Mouse (Mus musculus): ENCODE measurements around the gene Tada1. TPM values are rescaled to one million over a fixed set of nuclear protein-coding genes. Genes with fewer than 3 reads are reported as not detected.

Tada1 gene
- total RNA-seq (2014; fragmentation: Nextera tagmentation), result 40.3 and 53.8 TPM in 2 replicates
- 30.6 and 43.5 TPM in 2 replicates for total RNA-seq (2017)

DNA sequence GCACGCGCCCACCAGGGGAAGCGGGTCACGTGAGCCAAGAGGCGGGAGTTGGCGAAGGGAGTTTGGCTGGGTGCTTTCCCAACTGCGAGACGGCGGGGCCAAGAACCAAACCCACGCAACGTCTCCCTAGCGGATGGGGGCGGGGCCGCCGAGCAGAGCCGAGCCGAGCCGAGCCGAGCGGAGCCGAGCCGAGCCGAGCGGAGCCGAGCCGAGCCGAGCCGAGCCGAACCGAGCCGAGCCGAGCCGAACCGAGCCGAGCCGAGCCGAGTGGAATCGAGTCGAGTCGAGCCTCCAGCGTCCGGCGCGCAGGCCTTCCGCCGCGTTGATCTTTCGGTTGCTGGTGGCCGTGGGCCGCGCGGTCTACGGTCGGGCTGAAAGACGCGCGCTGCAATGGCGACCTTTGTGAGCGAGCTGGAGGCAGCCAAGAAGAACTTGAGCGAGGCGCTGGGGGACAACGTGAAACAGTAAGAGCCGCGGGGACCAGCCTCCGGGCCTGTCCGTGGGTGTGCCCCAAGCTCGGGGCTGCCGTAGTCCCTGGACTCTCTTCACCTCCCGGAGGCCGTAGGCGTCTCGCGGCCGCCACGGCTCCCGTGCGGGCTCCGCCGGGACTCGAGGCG lies at the start of gene Tada1:
TSS of gene Tada1 (plus strand) at position 85 of the 617 bp plus-strand sequence.
- ATAC-seq (replicated peaks; ENCODE audit: low FRiP score, low TSS enrichment, poor library complexity, severe bottlenecking), result peak; percentile 80

DNA sequence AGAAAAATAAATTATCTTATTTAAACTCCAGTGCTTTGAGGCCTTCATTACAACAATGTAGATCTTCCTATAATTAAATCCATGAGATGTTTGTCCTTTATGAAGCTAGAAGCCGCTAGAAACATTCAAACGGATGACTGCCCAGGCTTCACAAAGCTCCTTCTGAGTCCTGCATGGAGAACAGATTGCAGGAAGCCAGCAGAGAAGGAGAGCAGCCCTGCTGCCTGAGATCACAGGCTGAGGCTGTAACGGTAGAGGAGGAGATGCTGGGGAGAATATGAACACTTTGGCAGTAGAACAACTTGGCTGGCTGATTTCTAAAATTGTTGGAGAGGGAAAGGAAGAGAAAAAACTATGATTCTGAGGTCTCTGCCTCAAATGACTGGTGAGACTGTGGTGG lies 48.1 kb upstream of the Tada1 start:
- no peak for ATAC-seq (replicated peaks; ENCODE audit: low FRiP score, low TSS enrichment, poor library complexity, severe bottlenecking)

DNA sequence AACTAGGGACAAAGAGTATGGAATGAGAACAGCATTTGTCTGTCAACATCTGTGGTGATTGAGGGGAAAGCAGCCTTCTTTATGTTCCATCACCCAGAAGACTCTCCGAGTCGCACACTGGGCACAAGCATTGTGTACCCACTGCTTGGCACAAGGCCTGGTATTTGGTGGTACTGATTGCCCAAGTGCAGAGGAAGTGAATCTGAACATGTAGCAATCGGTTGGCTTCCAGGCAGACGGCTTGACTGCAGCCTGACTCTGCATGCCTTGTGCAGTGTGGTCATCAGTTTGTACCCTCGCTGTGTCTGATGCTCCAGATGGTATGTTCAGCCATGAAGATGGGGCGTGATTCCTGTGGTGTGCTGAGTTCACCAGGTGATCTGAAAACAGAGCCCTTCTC lies 39.8 kb upstream of the Tada1 start:
- ATAC-seq (replicated peaks; ENCODE audit: low FRiP score, low TSS enrichment, poor library complexity, severe bottlenecking), result no peak

DNA sequence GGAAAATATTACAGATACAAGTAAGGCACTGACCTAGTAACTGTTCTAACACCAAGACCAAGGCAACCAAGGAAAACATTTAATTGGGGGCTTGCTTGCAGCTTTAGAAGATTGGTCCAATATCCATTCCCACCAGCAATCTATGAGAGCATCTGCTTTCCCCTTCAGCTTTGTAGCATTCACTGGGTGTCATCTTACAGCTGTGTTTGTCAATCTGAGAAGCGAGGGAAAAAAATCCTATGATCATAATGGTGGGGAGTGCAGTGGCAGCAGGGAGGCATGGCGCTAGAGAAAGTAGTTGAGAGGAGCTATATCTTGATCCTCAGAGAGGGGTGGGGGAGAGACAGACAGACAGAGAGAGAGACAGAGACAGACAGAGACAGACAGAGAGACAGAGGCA lies 36.8 kb upstream of the Tada1 start:
- no peak for ATAC-seq (replicated peaks; ENCODE audit: low FRiP score, low TSS enrichment, poor library complexity, severe bottlenecking)

DNA sequence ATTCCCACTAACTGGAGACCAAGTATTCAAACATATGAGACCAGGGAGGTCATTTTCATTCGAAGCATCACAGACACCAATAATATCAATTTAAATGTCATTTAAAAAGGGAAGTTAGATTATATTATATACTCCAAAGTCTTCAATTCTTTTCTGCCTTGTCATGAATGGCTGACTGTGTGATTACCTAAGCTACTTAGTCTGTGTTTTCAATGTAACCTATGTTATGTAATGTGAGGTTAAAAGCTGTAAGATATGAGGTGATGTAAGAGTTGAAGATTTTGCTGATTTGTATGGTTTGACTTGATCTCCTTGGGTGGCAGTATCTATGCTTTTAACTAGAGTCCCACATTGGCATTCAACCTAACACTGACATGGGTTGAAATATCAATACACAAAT lies 36.4 kb upstream of the Tada1 start:
- ATAC-seq (replicated peaks; ENCODE audit: low FRiP score, low TSS enrichment, poor library complexity, severe bottlenecking), result no peak

DNA sequence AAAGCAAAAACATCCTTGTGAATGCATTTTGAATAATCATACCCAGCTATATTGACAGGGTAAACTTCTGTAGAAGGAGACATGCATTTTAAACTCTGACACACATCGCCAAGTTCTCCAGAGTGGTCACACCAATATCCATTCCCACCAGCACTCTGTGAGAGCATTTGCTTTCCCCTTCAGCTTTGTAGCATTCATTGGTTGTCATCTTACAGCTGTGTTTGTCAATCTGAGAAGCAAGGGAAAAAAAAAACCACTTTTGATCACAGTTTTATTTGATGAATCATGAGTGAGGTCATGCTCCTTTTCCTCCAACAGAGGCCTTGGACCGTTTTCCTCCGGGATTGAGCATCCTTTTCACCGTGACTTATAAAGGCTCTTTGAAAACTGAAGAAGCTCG lies 35.3 kb upstream of the Tada1 start:
- no peak for ATAC-seq (replicated peaks; ENCODE audit: low FRiP score, low TSS enrichment, poor library complexity, severe bottlenecking)

DNA sequence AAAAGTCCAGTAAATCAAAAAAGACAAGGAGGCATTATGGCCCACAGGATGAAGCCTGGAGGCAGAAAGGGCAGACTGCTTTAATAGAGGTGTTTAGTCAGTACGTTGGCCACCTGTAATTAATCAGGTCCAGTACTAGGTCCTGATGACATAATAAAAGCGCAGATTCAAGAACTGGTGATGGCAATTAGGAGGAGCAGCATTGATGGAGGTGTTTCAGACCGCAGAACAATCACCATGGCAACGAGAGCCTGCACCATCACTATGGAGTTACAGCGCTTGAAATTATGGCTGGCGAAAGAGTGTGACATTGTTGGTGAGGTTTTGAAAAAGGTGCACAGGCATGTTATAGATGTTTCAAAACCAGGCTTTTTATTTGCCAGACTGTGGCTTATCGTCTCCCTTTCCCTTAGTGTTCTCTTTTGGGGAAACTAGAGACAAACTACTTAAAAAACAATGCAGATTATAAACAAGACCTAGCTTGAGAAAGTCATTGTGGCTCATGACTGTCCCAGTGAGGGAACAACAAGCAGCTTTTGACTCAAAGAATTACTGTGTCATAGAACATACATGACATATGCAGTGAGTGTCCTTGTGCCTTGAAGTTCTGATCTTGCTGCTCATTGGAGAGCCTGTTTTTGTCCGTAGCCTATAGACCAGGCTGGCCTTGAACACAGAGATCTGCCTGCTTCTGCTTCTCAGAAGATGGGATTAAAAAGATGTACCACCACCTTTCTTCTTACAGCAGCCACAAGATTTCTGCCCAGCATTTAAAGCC lies 34.4 kb upstream of the Tada1 start:
- ATAC-seq (replicated peaks; ENCODE audit: low FRiP score, low TSS enrichment, poor library complexity, severe bottlenecking), result no peak

DNA sequence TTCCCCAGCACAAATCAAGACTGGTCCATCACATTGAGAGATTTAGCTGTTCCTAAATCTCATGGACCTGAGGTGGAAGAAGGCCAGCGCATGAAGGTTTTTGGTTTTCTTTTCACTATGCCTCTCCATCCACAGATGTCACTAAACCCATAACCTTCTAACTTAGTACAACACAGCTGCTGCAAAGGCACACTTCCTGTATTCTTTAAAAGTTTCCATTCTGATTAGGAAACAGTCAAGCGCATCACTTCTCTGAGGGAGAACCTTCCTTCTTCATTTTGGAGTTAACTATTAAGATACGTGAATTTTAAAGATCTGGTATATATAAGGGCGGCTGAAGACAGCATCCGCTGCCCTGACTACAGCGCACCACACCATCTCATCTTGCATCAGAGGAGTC lies 33.3 kb upstream of the Tada1 start:
- no peak for ATAC-seq (replicated peaks; ENCODE audit: low FRiP score, low TSS enrichment, poor library complexity, severe bottlenecking)

DNA sequence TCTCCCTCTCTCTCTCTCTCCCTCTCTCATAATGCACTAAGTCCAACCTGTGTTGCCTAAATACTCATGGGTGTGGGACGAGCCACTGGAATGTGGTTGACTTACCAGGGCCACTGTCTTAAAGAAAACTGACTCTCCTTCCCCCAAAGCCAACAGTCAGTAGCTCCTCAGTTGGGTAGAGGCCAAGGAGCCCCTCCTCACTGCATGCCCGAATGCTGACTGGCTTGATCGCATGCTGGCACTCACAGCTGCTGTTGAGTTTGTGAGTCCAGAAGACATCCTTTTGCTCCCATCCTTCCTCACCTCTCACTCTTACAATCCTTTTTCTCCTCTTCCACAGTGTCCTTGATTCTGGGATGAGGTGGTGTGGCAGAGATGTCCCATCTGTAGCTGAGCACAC lies 32.0 kb upstream of the Tada1 start:
- no peak for ATAC-seq (replicated peaks; ENCODE audit: low FRiP score, low TSS enrichment, poor library complexity, severe bottlenecking)

DNA sequence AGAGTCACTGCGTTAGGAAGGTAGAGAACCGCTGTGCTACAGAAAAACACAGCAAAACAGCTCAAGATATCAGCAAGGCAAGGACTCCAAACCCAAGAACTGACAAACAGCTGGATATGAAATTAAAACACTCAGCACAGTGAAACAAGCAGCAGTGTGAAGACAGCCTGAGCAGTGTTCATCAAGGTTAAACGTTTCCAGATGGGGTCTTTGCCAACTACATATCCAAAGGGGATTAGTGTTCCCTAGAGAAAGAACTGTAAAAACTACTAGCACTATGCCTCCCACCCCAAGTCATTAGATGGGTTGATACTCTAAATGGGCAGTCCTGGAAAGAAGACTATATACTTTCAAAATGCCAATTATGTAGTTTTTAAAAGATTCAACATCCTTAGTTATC lies 29.6 kb upstream of the Tada1 start:
- no peak for ATAC-seq (replicated peaks; ENCODE audit: low FRiP score, low TSS enrichment, poor library complexity, severe bottlenecking)

DNA sequence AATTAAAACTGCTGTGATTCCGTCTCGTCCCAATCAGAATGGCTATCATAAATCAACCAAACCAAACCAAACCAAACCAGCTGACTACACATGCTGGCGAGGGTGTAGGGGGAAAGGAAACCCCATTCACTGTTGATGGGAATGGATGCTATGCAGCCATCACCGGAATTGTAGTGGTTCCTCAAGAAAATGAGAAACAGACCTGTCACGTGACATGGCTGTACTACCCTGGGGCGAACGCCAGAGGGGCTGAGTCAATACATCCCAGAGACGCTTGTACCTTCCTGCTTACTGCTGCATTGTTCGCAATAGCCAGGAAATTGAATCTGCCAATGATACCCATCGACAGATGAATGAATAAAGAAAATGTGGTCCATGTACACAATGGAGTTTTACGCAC lies 29.1 kb upstream of the Tada1 start:
- no peak for ATAC-seq (replicated peaks; ENCODE audit: low FRiP score, low TSS enrichment, poor library complexity, severe bottlenecking)

DNA sequence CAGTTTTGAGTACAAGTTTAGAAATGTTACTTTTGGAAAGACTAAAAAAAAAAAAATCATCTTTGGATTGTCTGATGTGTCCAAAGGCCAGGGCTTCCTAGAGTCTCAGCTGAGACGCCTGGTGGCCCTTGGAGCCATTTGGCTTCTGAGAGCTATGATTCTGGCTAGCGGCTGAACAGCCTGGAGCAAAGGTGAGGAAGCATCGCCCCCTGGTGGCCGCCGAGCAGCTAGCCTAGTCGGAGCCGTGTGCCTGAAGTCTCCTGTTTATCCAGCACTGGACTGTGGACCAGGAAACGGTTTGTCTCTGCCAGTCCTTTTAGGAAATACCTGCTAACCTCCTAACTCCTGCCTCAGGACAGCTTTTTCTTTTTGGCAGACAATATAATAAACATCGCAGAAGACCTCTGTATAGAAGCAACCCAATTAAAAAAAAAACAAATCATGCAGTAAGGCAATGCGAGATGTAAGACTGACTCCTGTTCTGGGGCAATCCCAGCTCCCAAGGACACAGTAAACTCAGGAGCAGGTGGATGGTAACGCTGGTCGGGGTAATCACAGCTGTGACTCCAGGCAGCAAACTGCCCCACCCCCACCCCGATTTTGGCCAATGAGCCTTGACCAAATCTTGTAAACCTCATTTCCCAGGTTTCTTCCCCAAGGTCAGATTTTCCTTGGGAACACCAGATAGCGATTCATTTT lies 18.6 kb upstream of the Tada1 start:
- peak; percentile 99 for ATAC-seq (replicated peaks; ENCODE audit: low FRiP score, low TSS enrichment, poor library complexity, severe bottlenecking)

DNA sequence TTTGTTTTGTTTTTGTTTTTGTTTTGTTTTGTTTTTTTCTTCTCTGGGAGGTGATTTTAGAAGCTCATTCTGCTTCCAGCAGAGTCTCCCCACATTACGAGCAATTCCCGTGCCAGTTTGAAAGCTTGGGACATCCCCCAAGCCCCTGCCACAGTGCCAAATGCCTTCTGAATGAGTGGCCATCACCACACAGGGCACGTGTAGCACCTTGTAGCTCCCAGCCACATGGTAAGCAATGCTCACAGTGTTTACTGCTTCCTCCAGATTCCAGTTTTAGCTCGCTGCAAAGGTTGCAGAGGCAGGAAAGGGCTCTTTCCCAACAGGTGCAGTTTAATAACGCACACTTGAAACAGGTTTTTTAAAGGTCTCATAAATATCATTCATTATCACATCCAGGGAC lies 18.0 kb upstream of the Tada1 start:
- ATAC-seq (replicated peaks; ENCODE audit: low FRiP score, low TSS enrichment, poor library complexity, severe bottlenecking), result no peak

DNA sequence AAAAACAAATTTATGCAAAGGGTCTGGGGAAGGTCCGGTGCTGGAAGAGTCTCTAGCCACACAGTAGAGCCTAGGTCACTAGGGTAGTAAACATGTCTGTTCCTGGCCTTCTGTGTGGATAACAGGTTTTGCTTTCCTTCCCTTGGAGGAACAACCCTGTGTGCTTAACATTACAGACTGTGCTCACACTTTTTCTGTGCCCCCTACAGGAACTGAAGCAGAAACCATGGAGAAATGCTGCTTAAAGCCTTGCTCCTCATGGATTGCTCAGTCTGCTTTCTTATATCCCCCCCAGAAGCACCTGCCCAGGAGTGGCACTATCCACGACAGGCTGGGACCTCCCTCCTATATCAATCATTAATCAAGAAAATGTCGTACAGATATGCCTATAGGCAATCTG lies 17.1 kb upstream of the Tada1 start:
- no peak for ATAC-seq (replicated peaks; ENCODE audit: low FRiP score, low TSS enrichment, poor library complexity, severe bottlenecking)

DNA sequence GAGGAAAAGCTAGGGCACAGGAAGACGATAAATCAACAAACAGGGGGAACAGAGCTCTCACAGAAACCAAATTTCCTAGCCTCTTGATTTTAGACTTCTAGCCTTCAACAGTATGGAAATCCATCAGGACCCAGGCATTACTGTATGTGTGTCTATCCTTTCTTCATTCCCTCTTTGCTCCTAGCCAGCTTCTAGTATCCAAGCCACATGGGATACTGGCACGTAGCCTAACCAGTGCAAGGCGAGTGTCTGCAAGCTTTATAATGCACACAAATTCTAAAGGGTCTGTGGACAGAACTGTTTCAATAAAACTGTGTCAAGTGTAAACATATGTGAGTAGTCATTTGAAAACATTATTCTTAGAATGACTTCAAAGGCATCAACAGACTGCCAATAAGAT lies 16.2 kb upstream of the Tada1 start:
- no peak for ATAC-seq (replicated peaks; ENCODE audit: low FRiP score, low TSS enrichment, poor library complexity, severe bottlenecking)

DNA sequence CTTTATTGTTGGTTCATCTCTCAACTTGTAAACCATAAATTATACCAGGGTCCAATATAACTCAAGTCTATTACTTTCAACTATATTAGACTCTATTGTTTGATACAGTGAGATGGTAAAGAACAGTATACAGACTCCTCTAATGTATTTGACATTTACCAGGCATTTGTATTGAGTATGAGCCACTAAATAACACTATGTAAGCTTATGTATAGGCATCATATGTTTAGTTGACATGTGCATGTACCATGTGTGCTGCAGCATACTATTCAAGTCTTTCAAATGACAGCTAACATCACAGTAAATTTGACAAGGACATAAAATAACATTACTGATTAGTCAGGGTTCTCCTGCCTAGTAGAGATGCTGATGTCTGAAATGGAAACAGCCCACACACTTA lies 15.8 kb upstream of the Tada1 start:
- ATAC-seq (replicated peaks; ENCODE audit: low FRiP score, low TSS enrichment, poor library complexity, severe bottlenecking), result no peak

DNA sequence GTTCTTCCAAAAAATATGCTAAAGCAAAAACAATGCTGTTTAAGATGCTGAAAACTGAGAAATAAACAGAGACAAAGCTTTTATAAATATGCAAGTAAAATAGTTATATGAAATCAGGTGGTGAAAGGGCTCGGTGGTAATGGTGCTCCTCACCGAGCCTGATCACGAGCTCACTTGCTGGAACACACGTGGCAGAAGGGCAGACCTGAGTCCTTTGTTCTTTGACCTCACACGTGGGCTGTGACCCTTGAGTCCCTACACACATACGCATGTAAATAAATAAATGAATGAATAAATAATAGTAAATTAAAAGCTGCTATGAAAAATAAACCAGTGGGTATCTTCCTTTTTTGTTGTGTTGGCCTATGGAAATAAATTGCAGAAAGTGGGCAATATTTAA lies 1.7 kb upstream of the Tada1 start:
- ATAC-seq (replicated peaks; ENCODE audit: low FRiP score, low TSS enrichment, poor library complexity, severe bottlenecking), result no peak

DNA sequence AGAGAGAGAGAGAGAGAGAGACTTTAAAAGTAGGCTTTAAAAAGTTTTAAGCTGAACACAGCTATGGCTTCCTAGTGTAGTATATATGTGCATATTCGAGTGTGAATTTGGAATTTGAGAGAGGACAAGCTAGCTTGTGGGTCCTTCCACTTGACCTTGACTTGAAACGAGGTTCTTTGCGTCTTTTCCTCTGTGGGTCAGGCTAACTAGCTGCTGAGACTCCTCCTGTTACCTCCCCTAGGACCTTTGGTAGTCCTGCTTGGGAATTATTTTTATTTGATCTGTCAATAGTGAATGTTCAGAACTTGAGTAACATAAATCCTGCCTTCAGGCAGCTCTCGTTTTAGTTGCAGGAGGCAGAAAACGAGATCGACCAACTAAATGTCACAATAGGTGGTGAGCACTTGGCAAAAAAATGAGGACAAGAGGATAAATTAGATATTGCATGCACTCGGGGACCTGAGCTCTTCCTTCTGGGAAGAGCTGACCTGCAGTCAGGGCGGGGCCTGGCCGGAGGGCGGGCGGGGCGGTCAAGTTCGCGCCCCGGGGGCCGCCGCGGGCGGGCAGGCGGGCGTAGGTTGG lies 375 bp upstream of the Tada1 start:
- no peak for ATAC-seq (replicated peaks; ENCODE audit: low FRiP score, low TSS enrichment, poor library complexity, severe bottlenecking)

DNA sequence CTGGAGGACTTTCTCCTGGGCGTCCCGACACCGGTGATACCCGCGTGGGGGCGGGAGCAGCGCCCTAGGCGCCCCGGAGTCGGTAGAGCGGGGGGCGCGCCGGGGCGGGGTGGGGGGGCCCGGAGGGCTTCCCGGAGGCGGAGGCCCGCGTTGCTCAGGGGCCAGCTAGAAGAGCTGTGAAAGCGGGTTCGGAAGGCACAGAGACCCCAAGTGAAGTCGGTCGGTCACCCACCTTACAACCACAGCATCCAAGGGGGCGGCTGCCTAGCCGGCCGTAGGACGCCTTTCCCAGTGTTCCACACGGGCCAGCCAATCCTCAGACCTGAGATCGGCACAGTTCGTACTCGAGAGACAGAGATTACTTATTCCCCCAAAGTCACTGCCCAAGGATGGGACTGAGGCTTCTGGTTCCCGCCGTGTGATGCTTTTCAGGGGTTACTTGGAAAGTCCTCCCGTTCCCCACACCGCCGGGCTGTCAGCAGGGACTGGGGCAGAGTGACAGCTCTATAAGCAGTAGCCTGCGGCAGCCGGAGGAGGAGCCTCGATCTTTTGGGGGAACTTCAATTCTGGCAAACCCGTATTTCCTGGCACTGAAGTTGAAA lies 834 bp downstream of the Tada1 start:
- ATAC-seq (replicated peaks; ENCODE audit: low FRiP score, low TSS enrichment, poor library complexity, severe bottlenecking), result peak; percentile 79

DNA sequence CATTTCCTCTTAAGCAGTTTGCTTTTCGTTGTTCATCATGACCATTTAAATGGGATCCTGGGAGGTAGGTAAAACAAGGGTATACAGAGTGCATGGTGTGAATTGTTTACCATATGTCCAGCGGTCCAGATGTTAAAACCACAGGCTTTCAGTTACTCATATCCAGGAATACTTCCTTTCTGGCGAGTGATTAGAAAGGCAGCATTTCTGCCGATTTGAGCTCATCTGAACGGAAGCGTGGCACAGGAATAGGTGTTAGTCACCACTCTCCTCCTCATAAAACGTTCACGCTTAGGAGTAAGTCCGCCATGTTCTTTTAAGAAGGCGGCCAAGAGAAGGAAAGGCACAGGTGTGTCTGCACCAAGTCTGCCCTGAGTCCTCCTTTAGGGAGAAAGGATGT lies 2.4 kb downstream of the Tada1 start:
- no peak for ATAC-seq (replicated peaks; ENCODE audit: low FRiP score, low TSS enrichment, poor library complexity, severe bottlenecking)
